Mouse (Mus musculus) frontal cortex, postnatal 36 days (tissue): ENCODE results near the gene Pacsin2.
A peak's percentile ranks its signal among the peaks of the same experiment; 100 is the strongest.
"Not testable (repeated sequence)": the region's sequence is repeated elsewhere in the genome, so short reads cannot be mapped to it uniquely, and the experiment has no call there.

Experiments
- DNase-seq, 2 experiments: peaks; one replicate each; pipeline ENCODE4 v3.0.0; 2022; ENCODE audit warnings: low spot score in 2 of 2

Gene Pacsin2

GRCm38 (mm10) chr15:83374076-83374475, 90.3 kb downstream of the Pacsin2 start:
- no peak for DNase-seq

DNA sequence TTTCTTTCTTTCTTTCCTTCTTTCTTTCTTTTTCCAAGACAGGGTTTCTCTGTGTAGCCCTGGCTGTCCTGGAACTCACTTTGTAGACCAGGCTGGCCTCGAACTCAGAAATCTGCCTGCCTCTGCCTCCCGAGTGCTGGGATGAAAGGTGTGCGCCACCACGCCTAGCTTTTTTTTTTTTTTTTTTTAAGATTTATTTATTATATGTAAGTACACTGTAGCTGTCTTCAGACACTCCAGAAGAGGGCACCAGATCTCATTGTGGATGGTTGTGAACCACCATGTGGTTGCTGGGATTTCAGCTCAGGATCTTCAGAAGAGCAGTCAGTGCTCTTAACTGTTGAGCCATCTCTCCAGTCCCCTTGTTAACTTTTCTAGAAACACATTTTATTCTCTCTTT, 95.7 kb downstream of the Pacsin2 start:
- not testable (repeated sequence) for DNase-seq

DNA sequence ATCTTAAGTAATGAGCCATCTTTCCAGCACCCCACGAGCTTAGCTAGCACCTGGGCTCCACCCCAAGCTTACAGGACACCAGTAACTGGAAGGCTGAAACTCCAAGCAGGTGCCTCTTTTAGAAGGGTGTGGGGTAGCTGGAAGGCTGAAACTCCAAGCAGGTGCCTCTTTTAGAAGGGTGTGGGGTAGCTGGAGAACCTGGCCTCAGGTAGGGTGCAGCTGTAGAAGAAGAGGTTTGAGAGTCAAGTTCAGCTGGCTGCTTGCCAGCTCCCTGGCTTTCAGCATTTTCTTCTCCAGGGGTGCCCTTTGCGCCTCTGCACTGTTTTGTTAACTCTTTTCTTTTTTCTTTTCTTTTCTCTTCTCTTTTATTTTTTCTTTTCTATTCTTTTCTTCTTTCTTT, 96.1 kb downstream of the Pacsin2 start:
- DNase-seq: no peak

GRCm38 (mm10) chr15:83366933-83367552, 97.4 kb downstream of the Pacsin2 start:
- DNase-seq: peak; percentile 50

DNA sequence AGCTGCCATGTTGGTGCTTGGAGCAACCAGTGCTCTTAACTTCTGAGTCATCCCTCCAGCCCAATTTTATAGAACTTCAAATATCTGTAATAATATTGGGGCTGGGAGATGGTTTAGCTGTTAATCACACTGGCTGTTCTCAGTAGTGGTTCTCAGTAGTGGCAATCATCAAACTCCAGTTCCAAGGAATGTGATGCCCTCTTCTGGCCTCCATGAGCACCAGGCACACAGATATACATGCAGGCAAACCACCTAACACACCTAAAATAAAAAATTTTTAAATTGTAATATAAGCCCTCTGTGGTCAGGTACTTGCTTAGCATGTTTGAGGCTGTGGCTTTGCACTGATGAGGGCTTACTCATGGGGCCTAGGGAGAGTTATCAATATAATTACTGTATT, 98.7 kb downstream of the Pacsin2 start:
- no peak for DNase-seq

DNA sequence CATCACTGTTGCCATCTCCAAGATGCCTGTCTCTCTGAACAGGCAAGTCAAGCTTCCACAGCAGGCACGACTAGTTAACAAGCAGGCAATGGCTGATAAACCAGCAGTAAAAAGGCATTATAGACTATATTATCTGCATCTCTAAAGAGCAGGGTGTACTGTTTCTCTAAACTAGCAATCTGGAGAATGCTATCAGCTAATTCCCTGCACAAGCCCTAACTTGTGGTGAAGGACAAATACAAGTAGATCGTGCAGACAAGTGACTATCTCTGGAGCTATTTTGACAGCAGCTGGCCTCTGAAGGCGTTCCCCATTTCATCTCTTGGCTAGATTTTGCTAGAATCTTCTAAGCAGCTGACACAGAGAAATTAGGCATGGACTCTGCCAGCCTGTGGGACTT, 100.2 kb downstream of the Pacsin2 start:
- no peak for DNase-seq

DNA sequence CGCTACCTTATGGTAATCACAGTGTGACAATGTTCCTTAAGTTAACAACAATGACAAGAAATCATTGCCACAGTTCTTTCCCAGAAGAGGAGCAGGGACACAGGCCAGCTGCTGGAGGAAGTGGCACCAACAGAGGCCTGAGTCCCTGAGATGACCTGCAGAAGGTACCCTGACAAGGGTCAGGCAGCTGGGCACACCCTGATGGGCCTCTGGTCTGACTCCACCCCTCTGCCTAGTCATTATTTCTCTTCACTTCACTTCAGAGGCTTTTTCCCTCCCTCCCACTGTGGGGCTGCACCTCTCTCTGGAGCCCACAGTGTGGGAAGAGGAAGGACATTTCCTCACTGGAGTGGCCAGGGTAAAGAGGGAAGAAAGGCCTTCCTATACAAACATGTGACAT, 101.6 kb downstream of the Pacsin2 start:
- DNase-seq: not testable (repeated sequence)

DNA sequence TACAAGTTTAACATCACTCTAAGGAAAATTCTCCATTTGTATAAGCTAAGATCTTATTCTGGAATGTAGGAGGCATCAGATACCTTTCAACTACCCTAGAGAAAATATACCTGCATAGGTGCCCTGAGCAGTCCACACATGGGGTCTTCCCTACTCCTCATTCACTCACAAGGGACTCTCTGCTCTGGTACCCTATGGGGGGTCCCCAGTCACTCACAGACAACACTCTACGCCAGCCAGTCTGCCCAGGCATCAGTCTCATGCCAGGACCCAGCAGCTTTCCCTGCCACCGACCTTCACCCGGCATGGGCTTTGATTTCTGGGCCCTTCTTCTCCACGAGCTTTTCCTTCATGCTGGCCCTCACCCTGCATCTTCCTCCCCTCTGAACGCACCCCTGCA, 103.5 kb downstream of the Pacsin2 start:
- DNase-seq: not testable (repeated sequence)

- DNase-seq: no peak
Observed at GRCm38 (mm10) chr15:83360140-83360539, 104.3 kb downstream of the Pacsin2 start.

GRCm38 (mm10) chr15:83358476-83358875, 105.9 kb downstream of the Pacsin2 start:
- DNase-seq: no peak

DNA sequence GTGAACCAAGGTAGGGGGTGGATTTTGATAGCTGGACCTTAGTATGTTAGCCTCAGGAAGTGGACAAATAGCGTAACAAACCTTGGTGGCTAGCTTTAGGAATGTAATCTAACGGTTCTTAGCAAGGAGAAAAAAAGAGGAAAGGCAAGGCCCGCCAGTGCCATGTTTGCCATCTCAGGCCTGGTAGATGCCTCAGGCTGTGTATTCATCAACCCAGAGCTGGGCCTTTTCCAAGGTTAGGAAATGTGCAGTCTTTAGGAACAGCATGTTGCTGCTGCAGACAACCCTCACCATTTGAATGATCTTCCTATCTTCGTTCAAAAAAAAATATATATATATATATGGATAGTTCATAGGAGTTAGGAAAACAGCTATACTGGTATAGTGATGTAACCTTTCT, 112.9 kb downstream of the Pacsin2 start:
- DNase-seq: no peak

- DNase-seq: no peak
Observed at GRCm38 (mm10) chr15:83350859-83351258, 113.5 kb downstream of the Pacsin2 start.

GRCm38 (mm10) chr15:83349954-83350711, 114.3 kb downstream of the Pacsin2 start, which contains the start of gene Arfgap3:
Gene Arfgap3, minus strand, starts transcription at chr15:83350247.
- DNase-seq: peak; percentile 93 to 94

GRCm38 (mm10) chr15:83349225-83349953, 115.0 kb downstream of the Pacsin2 start:
- no peak for DNase-seq

GRCm38 (mm10) chr15:83348747-83349146, 115.7 kb downstream of the Pacsin2 start:
- no peak for DNase-seq

DNA sequence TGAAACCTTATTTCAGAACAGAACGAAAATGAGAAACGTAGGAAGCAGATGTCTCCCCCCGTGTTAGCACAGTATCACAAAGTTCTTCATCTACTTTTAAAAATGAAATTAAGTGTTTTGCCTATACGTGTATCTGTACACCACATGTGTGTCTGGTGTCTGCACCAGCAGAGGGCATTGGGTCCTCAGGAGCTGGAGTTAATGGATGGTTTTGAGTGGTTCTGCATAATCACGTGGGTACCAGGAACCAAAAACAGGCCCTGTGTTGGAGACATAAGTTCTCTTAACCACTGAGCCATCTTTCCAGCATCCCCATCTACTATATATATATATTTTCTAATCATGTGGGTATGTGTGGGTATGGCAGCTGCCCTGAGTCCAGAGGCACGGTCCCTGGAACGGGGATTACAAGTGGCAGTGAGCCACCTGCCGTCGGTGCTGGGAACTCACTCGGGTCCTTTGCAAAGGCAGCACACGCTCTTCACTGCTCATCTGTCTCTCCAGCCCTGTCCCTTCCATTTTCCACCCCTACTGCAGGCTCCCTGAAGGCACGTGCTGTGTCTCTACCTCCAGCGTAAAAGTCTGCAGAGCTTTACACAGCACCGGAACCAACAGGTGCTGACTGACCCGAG, 118.4 kb downstream of the Pacsin2 start:
- no peak for DNase-seq

DNA sequence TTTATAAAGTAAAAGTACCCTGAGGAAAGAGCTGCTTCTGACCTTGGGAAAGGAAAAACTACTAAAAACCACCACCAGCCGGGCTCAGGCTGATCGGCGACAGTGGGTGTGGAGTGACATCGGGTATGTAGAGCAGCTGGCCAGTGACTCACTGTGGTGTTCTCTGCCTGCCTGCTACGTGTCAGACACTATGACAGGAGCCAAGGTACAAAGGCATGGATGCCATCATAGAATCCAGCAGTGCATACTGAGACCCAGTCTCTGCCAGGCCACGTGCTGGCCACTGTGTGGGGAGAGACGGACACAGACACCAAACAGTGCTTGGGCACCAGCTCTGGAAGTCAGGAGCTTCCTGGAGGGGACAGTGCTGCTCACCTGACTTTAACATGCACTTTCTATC, 119.5 kb downstream of the Pacsin2 start:
- DNase-seq: peak; percentile 50 to 58

DNA sequence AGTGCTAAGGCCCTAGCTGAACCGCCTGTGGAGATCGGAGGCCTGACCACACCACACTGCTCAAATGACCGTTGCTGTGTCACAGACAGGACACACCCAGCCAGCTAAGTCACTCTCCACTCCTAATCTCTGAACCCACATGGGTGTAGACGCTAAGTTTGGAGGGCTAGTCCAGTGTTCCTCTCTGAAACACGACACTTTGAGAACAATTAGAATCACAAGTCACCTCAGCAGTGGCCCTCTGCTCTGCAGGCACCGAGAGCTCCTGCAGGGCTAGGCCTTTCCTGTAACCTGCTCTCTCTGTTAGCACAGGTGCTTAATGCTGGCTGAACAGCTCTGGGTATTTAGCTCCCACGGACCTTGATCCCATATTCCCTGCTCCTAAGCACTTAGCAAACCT, 120.2 kb downstream of the Pacsin2 start:
- DNase-seq: no peak

DNA sequence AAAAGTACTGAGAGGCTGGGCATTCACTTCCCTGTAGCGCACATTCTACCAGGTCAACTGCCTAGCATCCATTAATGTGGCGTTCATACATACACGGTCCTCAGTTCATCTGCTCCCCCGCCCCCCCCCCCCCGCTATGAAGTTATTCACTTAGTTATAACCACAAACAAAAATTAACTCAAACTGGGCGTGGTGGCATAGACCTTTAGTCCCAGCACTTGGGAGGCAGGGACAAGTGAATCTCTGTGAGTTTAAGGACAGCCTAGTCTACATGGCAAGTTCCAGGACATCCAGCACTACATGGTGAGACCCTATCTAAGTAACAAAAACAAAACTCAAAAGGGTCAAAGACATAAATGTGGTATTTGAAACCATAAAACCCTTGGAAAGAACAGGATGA, 125.5 kb downstream of the Pacsin2 start:
- no peak for DNase-seq

- no peak for DNase-seq
Observed at GRCm38 (mm10) chr15:83337903-83338870, 126.2 kb downstream of the Pacsin2 start.

- DNase-seq: no peak
Observed at GRCm38 (mm10) chr15:83332373-83332772, 132.0 kb downstream of the Pacsin2 start.
